Mouse (Mus musculus) layer of hippocampus, adult 11-12 months (tissue): ENCODE measurements around the gene 1700001K19Rik.
A peak's percentile ranks its signal among the peaks of the same experiment; 100 is the strongest.
"Not testable (repeated sequence)": the region's sequence is repeated elsewhere in the genome, so short reads cannot be mapped to it uniquely, and the experiment has no call there.

Source experiments
- DNase-seq: peaks from one replicate; pipeline ENCODE4 v3.0.0; 2022; ENCODE audit warnings: low spot score

Gene 1700001K19Rik

DNA sequence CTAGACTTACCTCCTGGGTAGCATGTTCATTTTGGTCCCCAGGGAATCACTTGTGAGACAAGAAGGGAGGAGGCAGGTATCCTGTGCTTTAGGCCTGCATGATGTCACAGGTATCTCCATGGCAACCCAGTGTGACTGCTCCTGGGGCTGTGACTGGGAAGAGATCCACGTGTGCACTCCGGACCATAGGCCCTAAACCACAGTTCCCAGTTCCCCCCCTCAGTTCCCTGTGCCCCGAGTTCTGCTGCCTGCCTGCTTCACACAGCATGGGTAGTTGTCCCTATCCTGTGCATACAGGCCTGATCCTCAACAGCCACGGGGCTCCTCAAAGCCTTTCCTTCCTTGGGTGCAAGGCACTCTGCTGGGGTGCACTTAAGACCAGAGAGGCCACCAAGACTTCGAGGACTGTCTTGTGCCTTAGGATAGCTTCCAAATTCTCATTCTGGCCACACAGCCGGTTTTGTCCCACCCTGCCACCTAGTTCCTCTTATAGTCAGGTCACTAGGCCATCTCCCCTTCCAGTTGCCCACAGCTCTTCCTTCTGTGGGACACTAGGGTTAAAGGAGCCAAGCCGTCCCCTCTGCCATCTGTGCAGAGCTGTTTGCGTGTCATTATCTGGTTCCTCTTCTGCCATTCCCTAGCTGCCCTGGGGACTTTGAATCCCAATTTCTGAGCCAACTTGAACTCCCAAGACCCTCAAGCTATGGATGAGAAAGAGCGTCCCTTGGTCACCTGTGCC is at the start of gene 1700001K19Rik:
Gene 1700001K19Rik, minus strand, starts transcription at position 59 of the 739 bp plus-strand sequence.
- DNase-seq: no peak

DNA sequence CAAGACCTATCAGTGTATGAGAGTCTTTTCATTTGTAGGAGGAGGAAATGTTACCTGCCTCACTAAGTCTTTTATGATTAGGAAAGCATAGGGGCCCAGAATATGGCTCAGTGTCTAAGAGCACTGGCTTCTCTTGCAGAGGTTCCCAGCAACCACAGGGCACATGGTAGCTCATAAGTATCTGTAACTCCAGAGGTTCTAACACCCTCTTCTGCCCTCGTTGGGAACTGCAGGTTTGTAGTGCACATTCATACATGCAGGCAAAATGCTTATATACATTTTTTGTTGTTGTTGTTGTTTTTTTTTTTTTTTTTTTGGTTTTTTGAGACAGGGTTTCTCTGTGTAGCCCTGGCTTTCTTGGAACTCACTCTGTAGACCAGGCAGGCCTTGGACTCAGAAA is 44.0 kb upstream of the 1700001K19Rik start:
- no peak for DNase-seq

DNA sequence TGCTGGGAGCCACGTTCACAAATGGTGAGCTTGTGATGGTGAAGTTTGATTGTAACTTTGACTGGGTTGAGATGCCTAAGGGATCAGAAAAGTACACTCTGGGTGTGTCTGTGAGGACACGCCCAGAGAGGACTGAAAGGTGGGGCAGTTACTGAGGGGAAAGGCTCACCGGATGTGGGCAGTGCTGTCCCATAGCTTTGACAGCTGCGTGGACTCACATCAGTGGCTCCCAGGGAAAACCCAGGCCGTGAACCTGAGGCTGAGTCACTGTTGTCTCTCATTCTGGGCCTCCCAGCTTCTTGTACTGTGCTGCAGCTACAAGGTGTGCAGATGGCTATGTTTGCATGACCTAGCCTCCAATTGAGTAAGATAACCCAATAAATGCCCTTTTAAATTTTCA is 43.1 kb upstream of the 1700001K19Rik start:
- DNase-seq: no peak

DNA sequence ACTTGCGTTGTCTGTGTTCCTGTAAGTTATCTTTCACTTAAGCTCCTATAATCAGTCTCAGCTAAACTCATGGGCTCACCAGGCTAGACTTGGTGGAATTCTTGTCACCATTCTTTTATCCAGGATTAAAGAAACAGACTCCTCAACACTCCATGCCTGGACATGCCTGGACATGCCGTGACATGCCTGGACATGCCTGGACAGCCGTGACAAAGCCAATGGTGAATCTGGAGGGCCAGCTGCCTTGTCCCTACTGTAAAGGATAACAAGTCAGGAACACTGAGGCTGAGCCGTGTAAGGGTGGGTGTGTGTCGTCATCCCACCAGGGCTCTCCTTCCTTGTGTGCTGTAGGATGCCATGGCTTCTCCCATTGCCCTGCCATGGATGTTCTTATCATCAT is 42.6 kb upstream of the 1700001K19Rik start:
- DNase-seq: no peak

DNA sequence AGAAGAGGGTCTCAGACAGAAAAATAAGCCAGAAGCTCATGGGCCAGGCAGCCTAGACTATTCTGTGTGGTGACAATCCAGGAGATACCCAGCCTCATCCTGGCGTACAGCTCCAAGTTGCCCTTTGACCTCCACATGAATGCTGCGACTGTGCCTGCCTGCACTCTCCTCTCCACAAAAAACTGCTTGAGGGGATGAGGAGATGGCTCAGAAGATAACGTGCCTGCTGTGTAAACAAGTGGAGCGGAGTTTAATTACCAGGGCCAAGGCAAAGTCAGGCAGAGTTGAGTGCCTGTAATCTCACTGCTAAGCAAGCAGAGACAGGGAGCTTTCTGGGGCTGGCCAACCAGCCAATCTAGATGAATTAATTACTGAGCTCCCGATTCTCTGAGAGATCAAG is 33.6 kb upstream of the 1700001K19Rik start:
- no peak for DNase-seq

DNA sequence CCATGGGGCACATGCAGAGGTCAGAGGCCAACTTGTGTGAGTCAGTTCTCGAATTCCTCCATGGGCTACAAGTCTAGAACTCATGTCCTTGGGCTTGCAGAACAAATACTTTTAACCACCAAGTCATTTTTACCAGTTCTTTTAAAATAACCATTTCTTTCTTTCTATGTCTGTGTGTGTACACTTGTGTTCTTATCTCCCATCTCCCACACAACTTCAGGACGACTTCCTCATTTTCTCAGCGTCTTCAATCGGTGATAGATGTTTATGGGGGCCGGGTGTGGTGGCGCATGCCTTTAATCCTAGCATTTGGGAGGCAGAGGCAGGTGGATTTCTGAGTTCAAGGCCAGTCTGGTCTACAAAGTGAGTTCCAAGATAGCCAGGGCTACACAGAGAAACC is 31.8 kb upstream of the 1700001K19Rik start:
- no peak for DNase-seq

DNA sequence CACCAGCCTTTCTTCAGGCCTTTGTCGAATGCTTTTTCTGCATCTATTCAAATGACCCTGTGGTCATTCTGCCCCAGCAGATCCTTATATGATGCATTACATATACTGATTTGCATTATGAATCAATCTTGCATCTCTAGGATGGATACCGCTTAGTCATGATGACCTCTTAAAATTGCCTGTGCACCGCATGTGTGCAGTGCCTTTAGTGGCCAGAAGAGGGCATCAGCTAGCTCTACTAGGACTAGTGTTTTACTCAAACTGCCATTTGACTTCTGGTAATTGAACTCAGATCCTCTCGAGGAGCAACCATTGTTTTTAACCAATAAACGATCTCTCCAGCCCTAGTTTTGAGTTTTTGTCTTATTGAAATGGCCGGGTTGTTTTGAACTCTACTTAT is 31.4 kb upstream of the 1700001K19Rik start:
- no peak for DNase-seq

DNA sequence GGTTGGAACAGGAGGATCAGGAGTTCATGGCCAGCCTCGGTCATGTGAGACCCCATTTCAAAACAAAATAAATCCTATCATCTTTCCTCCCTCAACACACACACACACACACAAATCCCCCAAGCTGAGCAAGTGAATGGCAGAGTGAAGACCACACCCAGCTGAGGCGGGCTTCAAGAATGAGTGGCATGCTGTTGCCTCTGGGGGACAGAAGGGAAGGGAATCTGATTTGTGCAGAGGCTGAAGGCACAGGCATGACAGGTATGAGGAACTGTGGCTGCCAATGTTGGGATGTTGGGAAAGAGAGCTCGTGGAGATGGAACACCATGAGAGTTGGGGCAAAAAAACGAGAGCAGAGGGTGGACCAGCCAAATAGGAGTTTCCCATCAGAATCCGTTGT is 28.9 kb upstream of the 1700001K19Rik start:
- DNase-seq: no peak

DNA sequence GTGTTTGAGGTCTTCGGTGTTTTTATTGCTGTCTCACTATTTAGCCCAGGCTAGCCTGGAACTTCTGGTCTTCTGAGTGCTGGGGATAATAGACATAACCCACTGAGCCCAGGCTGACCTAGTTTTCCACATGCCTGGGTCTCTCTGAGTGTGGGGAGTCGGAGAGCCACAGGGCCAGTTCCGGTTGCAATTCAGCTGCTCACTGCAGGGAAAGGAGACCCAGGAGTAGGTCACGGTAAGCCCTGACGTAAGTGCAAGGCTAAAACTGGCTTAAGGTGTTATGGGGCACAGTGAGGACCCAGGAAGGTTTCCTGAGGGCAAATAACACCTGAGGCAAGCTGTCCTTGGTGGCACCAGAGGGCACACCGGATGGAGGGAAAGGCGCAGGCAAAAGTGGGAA is 25.0 kb upstream of the 1700001K19Rik start:
- DNase-seq: no peak

DNA sequence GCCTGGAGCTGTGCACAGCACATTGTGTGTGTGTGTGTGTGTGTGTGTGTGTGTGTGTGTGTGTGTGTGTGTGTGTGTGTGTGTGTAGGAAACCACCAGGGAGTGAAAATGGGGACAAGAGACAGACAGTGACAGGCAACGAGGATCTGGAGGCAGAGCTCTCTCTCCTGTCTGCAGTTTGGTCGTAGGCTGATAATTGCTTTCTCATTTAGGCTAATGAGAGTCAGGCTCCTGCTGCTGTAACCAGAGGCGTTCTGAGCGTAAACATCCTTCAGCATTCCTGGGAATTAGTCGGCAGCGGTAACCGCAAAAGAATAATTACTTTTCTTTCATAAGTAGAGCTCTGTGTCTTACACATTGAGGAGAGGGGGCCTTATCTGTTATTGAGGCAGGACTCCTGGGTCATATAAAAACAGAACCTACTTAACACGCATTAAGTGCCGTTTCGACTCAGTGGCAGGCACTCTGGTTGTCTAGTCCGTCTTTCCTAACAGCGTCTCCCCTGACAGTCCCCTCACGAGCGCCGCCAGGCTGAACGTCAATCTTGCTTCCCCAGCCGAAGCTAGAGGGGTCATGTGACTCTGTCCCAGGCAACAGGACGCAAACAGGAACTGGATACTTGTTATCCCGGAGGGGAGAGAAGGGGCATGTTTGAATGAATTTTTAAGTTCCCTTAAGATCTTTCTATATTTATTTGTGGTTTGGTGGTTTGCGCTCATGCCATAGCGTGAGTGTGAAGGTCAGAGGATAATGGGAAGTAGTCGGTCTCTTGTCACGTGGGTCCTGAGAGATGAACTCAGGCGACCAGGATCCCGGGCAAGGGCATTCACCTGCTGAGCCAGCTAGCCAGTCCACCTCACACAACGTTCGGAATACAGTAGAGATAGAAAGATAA is 24.2 kb upstream of the 1700001K19Rik start:
- DNase-seq: peak; percentile 37

DNA sequence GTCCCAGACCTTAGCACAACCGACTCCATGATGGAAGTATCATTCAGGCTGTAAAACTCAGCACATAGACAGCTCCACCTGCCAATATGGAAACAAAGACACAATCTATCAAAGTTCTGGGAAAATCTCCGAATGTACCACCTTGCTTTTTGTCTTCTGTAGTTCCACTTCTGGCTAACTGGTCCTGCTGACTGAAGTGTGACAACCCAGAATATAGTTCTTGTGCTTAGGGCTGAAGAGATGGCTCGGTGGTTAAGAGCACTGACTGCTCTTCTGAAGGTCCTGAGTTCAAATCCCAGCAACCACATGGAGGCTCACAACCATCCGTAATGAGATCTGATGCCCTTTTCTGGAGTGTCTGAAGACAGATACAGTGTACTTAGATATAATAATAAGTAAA is 23.0 kb upstream of the 1700001K19Rik start:
- not testable (repeated sequence) for DNase-seq

DNA sequence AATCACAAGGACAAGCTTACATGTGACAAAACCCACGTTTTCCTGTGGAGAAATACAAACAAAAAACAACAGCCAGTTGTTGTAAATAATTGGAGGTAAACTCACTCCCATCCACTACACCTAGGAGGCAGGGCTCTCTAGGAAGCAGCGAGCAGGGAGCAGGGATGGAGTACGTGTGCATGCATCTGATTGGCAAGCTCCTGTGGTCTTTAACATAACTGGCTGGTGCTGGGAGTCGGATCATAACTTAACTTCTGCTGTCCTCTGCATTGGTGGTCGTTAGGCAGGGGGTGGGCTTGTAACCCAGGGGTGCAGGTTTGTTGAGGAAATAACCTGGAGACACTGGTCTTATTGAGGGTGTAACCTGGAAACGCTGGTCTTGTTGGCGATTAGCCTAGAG is 21.3 kb upstream of the 1700001K19Rik start:
- no peak for DNase-seq

DNA sequence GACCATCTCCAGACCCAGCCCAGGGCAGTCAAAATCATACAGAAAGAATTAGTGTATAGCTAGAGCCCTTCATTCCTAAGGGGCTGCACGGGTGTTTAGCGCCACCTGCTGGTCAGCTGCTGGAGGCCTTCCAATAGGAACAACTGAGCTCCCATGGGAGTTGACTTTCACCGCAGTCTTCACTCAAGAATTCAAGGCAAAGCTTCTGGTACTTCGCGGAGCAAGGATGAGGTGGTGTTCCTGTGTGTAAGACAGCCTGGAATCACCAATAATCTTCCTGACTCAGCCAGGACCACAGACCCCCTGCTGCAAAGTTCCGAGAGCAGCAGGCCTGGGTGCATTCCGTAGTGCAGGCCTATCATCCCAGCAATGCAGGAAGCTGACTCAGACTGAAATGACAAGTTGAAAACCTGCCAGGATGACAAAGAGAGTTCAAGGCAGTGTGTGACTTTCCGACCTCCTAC is 20.6 kb upstream of the 1700001K19Rik start:
- DNase-seq: peak; percentile 87

DNA sequence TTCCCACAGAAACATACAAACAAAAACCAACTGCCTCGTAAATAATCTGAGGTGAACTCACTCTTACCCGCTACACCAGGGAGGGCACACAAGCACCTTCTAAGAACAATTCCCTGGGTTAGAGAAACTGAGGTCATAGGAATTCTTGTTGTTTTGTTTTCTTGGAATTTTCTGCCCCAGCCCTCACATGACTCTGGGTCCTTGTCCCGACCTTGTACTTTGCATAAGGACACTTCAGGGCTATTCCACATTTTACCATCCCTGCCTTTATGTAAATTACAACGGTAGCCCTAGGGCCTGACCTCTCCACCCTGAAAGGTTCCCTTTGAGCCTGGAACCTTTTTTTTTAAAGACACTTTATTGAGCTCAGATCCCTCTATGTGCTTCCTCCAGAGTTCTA is 20.1 kb upstream of the 1700001K19Rik start, which contains the start of gene Hsp90aa1:
Gene Hsp90aa1, minus strand, starts transcription at position 173 of the 400 bp plus-strand sequence.
- no peak for DNase-seq

DNA sequence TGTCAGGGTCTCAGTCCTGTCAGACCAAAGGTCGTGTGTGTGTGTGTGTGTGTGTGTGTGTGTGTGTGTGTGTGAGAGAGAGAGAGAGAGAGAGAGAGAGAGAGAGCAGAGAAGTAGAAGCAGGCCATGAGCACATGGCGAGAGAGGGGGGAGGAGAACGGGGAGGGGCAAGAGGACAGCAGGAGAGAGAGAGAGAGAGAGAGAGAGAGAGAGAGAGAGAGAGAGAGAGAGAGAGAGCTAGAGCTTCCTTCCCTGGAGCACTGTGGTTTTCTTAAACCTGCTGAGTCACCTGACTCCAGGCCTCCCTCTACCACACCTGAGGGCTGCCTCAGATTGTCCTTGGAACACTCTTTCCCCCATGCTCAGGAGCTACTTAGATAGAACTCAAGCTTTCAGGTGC is 18.9 kb upstream of the 1700001K19Rik start:
- DNase-seq: not testable (repeated sequence)

DNA sequence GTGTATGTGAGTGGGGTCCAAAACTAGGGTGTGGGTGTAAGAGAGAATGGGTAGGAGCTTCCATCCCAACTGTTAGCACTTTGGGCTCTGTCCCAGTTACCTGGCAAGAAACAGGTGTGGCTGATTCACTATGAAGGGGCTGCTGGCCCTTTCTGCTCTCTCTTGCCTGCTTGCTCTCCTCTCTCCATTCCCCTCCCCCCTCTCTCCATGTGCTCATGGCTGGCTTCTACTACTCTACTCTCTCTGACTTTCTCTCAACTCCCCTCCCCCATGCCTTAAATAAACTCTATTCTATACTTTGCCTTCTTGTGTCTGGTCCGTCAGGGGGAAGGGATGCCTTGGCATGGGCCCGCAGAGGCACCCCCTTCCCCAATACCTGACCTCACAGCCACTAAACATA is 18.3 kb upstream of the 1700001K19Rik start:
- no peak for DNase-seq

DNA sequence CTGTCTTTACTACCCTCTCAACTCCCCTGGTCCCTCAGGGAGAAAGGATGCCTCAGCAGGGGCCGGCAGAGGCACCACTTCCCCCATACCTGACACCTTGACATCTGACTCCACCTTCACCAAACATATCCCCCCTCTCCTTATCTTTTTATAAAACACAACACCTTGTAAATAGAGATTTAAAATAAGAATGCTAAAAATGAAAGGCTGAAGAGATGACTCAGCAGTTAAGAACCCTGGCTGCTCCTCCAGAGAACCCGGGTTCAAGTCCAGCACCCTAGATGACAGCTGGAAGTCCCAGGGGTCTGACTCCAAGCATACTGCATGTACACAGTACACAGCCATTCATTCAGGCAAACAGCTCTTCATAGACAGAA is 16.7 kb upstream of the 1700001K19Rik start:
- no peak for DNase-seq

DNA sequence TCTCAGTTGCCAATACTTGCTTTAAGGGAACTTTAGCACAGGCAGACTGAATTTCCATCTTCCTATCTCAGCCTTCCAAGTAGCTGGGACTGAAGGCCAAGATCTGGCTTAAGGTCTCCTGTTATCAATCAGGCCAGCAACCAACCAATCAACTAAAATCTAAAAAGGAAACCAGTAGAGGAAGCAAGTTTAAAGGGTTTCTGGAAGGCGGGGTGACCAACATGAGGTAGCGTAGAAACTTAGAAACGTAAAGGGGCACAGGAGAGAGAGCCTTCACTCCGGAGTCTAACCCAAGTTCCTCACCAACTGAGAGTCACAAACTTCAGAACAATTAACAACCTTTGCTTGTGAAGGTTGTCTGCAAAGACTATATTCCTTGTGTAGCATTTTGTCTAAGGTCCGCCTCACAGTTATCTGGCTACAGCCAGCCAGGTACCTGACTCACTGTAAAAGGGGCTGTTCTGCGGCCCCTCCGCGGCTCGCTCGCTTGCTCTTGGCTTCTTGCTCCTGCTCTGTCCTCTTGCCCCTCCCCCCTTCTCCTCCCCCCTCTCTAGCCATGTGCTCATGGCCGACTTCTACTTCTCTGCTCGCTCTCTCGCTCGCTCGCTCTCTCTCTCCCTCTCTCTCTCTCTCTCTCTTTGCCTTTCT is 16.2 kb upstream of the 1700001K19Rik start:
- no peak for DNase-seq

DNA sequence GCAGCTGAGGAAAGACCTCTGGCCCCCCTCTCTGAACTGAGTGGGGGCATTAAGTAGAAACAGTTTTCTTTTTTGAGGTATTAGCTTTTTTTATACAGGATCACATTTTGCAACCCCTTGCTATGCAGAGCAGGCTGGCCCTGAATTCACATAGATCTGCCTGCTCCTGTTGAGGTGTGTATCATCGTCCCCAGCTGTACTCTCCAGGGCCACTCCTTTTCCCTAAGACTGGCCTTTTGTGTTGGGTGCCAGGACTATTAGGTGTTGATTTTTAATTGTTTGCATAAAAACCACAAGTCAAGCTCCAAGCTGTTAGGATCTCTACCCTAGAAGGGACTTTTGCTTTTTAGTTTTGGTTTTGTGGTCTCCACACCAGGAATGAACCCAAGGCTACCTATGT is 15.7 kb upstream of the 1700001K19Rik start:
- no peak for DNase-seq

DNA sequence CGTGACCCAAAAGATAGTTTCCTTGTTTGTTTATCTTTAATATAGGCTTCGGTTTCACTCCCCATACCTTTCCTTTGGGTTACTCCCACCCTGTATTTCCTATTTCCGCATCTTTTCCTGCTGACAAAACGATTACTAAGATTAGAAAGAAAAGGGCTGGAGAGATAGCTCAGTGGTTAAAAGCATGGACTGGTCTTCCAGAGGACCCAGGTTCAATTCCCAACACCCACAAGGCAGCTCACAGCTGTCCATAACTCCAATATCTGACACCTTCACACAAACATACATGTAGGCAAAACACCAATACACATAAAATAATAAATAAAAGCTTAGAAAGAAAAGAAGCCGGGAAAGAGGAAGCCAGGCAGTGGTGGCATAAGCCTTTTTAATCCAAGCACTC is 15.0 kb upstream of the 1700001K19Rik start:
- no peak for DNase-seq

DNA sequence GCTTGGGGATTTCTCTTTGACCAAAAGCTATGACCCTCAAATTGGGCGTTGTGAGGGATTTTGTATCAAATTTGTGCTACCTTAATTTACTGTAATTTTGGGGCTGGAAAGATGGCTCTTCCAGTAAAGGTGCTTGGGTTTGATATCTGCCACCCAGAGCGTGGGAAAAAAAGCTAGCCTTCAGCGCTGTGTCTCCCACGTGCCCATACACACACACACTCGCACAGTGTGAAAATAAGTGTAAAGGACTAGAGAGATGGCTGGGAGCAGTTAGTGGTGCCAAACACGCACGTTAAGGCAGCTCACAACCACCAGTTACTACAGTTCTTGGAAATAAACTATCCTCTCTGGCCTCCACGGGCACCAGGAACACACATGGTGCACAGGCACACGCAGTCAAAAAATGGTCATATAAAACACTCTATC is 14.6 kb upstream of the 1700001K19Rik start:
- DNase-seq: no peak

DNA sequence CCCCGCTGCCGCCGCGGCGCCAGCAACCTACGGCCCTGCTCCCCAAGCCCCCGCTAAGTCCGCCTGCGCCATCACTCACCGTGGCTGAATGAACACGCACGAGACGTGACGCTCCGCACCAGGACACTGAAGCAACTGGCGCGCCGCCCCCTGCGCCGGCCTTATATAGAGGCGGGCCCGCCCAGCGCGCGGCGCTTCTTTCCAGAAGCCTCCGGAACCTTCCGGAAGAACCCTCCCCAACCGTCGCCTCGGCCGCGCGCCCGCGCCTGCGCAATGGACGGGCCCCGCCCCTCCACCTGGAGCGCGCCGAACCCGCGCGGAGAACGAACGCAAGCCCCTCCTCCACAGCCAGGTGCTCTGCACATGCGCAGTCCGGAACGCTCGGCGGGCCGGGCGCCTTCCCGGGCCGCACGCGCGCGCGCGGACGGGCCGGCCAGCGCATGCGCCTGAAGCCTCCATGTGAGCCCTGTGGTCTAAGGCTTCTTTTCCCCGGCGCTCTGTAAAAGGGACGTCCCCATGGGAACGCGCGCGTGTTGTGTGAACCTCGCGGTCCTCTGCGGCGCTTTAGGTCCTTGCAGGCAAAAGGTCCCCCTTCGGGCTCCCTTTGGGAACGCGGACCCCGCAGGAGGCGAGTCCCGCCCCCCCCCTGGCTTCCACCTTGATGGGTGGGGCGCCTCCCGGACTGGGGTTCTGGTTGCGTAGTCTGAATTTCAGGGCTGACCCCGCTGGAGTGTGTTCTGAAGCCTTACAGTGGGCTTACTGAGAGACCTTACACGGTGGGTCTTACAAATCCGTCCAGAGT is 14.0 kb upstream of the 1700001K19Rik start:
- DNase-seq: peak; percentile 98
